Mouse (Mus musculus) small intestine, adult 2 months (tissue): ENCODE results near the gene Alg5. TPM values are rescaled to one million over a fixed set of nuclear protein-coding genes. Genes with fewer than 3 reads are reported as not detected.

Experiments
- H3K27ac ChIP-seq: fragments of 200-500 bp; 2 replicates; pipeline ENCODE4 v1.5.1; 2012; ENCODE audit warnings: low read depth, low read length, control low read depth, inconsistent platforms; ENCODE audit not compliant: insufficient read depth
- H3K27me3 ChIP-seq: fragments of 200-500 bp; 2 replicates; pipeline ENCODE4 v1.6.1; 2012; ENCODE audit warnings: mild to moderate bottlenecking, moderate library complexity, low read length, inconsistent platforms; ENCODE audit not compliant: control insufficient read depth, insufficient read depth
- H3K36me3 ChIP-seq: fragments of 200-500 bp; 2 replicates; pipeline ENCODE4 v1.6.1; 2012; ENCODE audit warnings: mild to moderate bottlenecking, low read length, control low read depth, inconsistent platforms; ENCODE audit not compliant: control insufficient read depth, insufficient read depth
- H3K4me1 ChIP-seq: fragments of 200-500 bp; 2 replicates; pipeline ENCODE4 v1.6.1; 2012; ENCODE audit warnings: low read length, inconsistent platforms, mixed read lengths; ENCODE audit not compliant: control insufficient read depth, insufficient read depth, insufficient read length
- H3K4me3 ChIP-seq: fragments of 200-500 bp; 2 replicates; pipeline ENCODE4 v1.5.1; 2012; ENCODE audit warnings: low read depth, mild to moderate bottlenecking, control low read depth, inconsistent platforms, low read length, moderate library complexity
- CTCF ChIP-seq: fragments of 200-500 bp; IDR thresholded peaks from 2 replicates; pipeline ENCODE4 v1.5.1; 2012; ENCODE audit warnings: low read depth, mild to moderate bottlenecking, control low read depth, inconsistent platforms, low read length, moderate library complexity, mixed read lengths; ENCODE audit not compliant: insufficient replicate concordance, insufficient read length; ENCODE audit errors: extremely low read depth
- POLR2A ChIP-seq: fragments of 200-500 bp; IDR thresholded peaks from 2 replicates; pipeline ENCODE4 v1.6.1; 2012; ENCODE audit warnings: low read depth, mild to moderate bottlenecking, control low read depth, inconsistent platforms, low read length, moderate library complexity
- WGBS: fragments of 180-500 bp; shearing (Covaris S2); methylation state at CpG from one replicate; pipeline ENCODE4 v1.1.7; 2018; 5-methylcytosine and 5-hydroxymethylcytosine counted together
- polyA plus RNA-seq: library from polyadenylated mRNA; depleted of rRNA; stranded (reverse); fragments of >200 nt; gene quantifications from 2 replicates; pipeline ENCODE4 v1.2.3, GENCODE M21; 2012

Alg5 gene
- polyA plus RNA-seq, 1 experiment = 9.5 TPM

GRCm38 (mm10) chr3:54773613-54774012 lies 38.3 kb downstream of the Alg5 start:
- H3K4me1 ChIP-seq = no peaks in the 10 kb centered on the region
- no peak overlapping the region for H3K27ac ChIP-seq
- no peak overlapping the region for H3K4me3 ChIP-seq
- TF ChIP-seq CTCF = no peak
- no peaks in the 10 kb centered on the region for H3K27me3 ChIP-seq
- H3K36me3 ChIP-seq = no peaks in the 10 kb centered on the region
- 81% methylated on average over 6 of the region's 6 CpGs for WGBS

GRCm38 (mm10) chr3:54775989-54776631 lies 40.8 kb downstream of the Alg5 start:
- TF ChIP-seq POLR2A (no peak), CTCF (no peak)
- Histone ChIP-seq H3K4me1 (no peaks in the 10 kb centered on the region), H3K27ac (no peak overlapping the region), H3K36me3 (no peaks in the 10 kb centered on the region), H3K4me3 (no peak overlapping the region), H3K27me3 (no peaks in the 10 kb centered on the region)
- WGBS = 64% methylated on average over 7 of the region's 7 CpGs

GRCm38 (mm10) chr3:54790601-54791000 lies 55.3 kb downstream of the Alg5 start:
- no peak overlapping the region for H3K27ac ChIP-seq
- TF ChIP-seq CTCF (no peak), POLR2A (no peak)
- 60% methylated on average over 2 of the region's 2 CpGs for WGBS
- no peak overlapping the region for H3K4me3 ChIP-seq
- H3K36me3 ChIP-seq = no peaks in the 10 kb centered on the region
- H3K4me1 ChIP-seq = no peaks in the 10 kb centered on the region
- no peaks in the 10 kb centered on the region for H3K27me3 ChIP-seq

DNA sequence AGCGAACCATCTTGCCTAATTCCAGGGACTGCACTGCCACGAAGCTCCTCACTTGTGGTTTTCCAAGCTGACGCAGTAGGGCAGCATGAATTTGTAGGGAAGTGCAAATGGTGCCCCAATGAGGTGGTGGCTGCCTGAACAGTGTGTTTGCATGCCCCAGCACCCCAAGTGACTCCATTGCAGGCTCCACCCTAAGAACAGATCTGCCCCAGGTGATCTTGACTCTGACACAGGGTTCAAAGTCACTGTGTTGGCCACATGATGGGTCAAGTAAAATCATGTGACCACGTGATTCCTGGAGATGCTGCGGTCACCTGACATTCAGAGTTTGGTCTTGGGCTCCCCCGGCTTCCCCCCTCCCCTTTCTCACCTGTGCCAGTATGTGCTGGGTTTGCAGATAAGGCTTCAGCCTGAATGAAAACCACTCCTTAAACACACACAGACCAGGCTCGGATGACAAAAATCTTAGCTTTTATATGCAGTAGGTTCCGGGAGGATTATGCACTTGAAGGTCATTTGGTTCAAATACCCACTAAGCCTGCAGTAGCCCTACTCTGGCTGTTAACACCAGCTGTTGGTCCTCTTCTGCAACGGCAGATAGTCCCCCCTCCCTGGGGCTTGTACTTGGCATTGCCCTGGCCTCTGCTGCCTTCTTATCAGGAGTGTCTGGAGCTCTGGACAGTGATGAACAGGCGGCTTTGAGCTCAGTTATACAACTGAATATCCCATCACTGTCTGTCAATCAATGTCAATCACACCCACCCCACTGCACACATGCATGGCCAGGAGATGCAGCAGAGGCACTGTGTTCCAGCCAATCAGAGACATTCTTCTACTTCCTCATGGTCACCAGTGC lies 56.7 kb downstream of the Alg5 start:
- H3K27me3 ChIP-seq = no peaks in the 10 kb centered on the region
- TF ChIP-seq CTCF = no peak
- no peak for TF ChIP-seq POLR2A
- no peaks in the 10 kb centered on the region for H3K4me1 ChIP-seq
- no peak overlapping the region for H3K4me3 ChIP-seq
- WGBS = 49% methylated on average over 10 of the region's 10 CpGs
- H3K27ac ChIP-seq = no peak overlapping the region
- H3K36me3 ChIP-seq = no peaks in the 10 kb centered on the region

DNA sequence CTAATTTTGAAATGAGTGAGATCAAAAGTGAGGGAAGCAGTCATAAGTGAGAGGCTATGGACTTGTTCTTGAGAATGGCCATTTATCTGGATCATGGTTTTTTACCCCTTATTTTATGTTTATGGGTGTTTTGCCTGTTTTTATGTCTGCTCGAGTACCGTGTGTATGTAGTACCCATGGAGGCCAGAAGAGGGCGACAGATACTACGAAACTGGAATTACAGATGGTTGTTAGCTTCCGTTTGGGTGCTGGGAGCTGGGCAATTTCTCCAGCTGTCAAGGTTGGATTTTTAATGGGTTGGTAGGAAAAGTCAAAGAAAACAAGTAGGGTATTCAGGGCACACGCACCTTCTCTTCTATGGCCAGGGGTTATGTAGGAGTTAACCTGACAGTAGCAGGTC lies 58.4 kb downstream of the Alg5 start:
- H3K4me1 ChIP-seq = no peaks in the 10 kb centered on the region
- H3K27me3 ChIP-seq = no peaks in the 10 kb centered on the region
- H3K4me3 ChIP-seq = no peak overlapping the region
- H3K27ac ChIP-seq = no peak overlapping the region
- no peak; the same call in 1 of the 2 replicates for TF ChIP-seq CTCF
- TF ChIP-seq POLR2A = no peak
- WGBS = 90% methylated on average over 6 of the region's 6 CpGs
- H3K36me3 ChIP-seq = no peaks in the 10 kb centered on the region

- WGBS = 90% methylated on average over 5 of the region's 5 CpGs
- H3K36me3 ChIP-seq = no peaks in the 10 kb centered on the region
- no peak for TF ChIP-seq POLR2A
- 0 out of 2 replicates have a peak, but pooled peaks have one; percentile 18 for TF ChIP-seq CTCF
These were observed 60.0 kb downstream of the Alg5 start for GRCm38 (mm10) chr3:54795379-54795778.

GRCm38 (mm10) chr3:54795806-54796205 lies 60.5 kb downstream of the Alg5 start:
- H3K36me3 ChIP-seq = no peaks in the 10 kb centered on the region
- H3K27ac ChIP-seq = no peak overlapping the region
- no peak for TF ChIP-seq POLR2A
- TF ChIP-seq CTCF = no peak
- H3K27me3 ChIP-seq = no peaks in the 10 kb centered on the region
- no peaks in the 10 kb centered on the region for H3K4me1 ChIP-seq
- 97% methylated on average over 1 of the region's 1 CpGs for WGBS
- no peak overlapping the region for H3K4me3 ChIP-seq

More at GRCm38 (mm10) chr3:54795379-54795778, 60.0 kb downstream of the Alg5 start:
- H3K4me3 ChIP-seq = no peak overlapping the region
- H3K4me1 ChIP-seq = no peaks in the 10 kb centered on the region
- H3K27ac ChIP-seq = no peak overlapping the region
- H3K27me3 ChIP-seq = no peaks in the 10 kb centered on the region
